Mouse (Mus musculus) left cerebral cortex, adult 2 months (tissue): Measurements from ENCODE around the gene Gtpbp10. TPM values are rescaled to one million over a fixed set of nuclear protein-coding genes. Genes with fewer than 3 reads are reported as not detected.

Source experiments
- DNase-seq, 2 experiments: peaks; one replicate each; pipeline ENCODE4 v3.0.0; 2021 to 2022; ENCODE audit warnings: low spot score in 2 of 2, mixed read lengths in 1 of 2; ENCODE audit errors: extremely low spot score in 1 of 2
- H3K27ac ChIP-seq: fragments of 200-600 bp; 2 replicates; pipeline ENCODE4 v1.8.1; 2022
- H3K4me3 ChIP-seq: fragments of 200-600 bp; 2 replicates; pipeline ENCODE4 v1.8.1; 2022
- CTCF ChIP-seq: fragments of 200-600 bp; IDR thresholded peaks from 2 replicates; pipeline ENCODE4 v1.8.1; 2022; ENCODE audit warnings: antibody characterized with exemption, mild to moderate bottlenecking, moderate library complexity
- intact Hi-C: fragments of 180-260 bp; cut with DNase I; formaldehyde crosslinking; loops from one replicate; pipeline ENCODE4 v1.15.1; 2025
- total RNA-seq, 2 experiments: library from RNA; stranded (reverse); gene quantifications; 2 replicates each; pipeline ENCODE4 v1.2.3; 2021

Gene Gtpbp10
- total RNA-seq, 2 experiments from 2014 or later, result 10.8 to 12.0 TPM

DNA sequence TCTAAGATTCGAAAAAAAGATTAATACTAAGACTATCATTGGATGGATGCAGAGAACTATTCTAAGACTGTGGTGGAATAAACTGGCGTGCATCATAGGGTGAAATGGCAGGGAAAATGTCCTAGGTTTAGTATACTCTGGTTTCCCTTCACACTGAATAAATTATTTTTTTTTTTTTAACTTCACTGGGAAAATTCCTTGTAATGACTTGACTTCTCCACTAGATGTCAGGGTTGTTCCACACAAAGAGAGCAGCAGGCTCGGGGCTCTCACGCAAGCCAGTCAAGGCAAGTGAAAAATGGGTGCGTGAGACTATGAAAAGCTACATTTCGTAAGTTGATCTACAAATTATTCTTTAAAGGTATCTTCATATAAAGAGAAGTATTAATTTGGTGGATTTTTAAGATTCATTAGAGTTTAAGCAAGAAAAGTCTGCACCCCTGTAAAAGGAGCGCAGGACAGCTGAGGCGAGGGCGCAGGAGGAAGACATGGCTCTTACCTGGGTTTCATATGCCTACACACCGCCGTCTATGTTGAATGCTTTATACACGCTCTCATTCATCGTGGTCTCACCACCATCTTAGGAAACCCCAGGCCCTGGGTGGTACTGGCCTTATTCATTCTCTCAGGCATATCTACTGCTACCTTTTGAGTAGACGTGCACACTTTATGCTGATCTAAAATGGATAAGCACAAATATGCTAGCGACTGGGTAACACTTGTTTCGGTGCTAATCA is 64.9 kb downstream of the Gtpbp10 start:
- TF ChIP-seq CTCF, result peak; percentile 90
- Histone ChIP-seq H3K27ac (no peak overlapping the region), H3K4me3 (no peak overlapping the region)
- intact Hi-C loops, result loop anchor here (1.0 to 5.0 kb wide), 2 partner anchors 153 to 256 kb away; no protein-coding TSS in a partner anchor
- DNase-seq, result no peak

GRCm38 (mm10) chr5:5492163-5492562 is 67.2 kb downstream of the Gtpbp10 start:
- peak; percentile 2; the same call in 1 of the 2 replicates for TF ChIP-seq CTCF
- H3K4me3 ChIP-seq, result no peak overlapping the region
- DNase-seq, result no peak
- no peak overlapping the region for H3K27ac ChIP-seq
- intact Hi-C loops, result no loop called here

Other genes with a start within 250 kb of the Gtpbp10 start
- gene Cdk14, start 139.2 kb downstream of the Gtpbp10 start, total RNA-seq, result 100 to 1,000 TPM; 199 to 207 TPM
- under 1 TPM in 1 of 2 experiments, not detected in 1; 0.70 TPM for gene 1700015F17Rik, start 80.4 kb downstream of the Gtpbp10 start, total RNA-seq
- 10 to 100 TPM; 40.5 to 45.1 TPM for gene Cldn12, start 44.6 kb downstream of the Gtpbp10 start, total RNA-seq
- not detected for gene Gm8773, start 14.3 kb upstream of the Gtpbp10 start, total RNA-seq
- 10 to 100 TPM; 21.5 to 28.2 TPM for gene Cfap69, start 104.7 kb upstream of the Gtpbp10 start, total RNA-seq
- gene Steap2, start 135.0 kb upstream of the Gtpbp10 start, total RNA-seq, result 1 to 10 TPM; 8.1 to 9.5 TPM
- under 1 TPM in 1 of 2 experiments, not detected in 1; 0.48 TPM for gene Steap1, start 189.8 kb upstream of the Gtpbp10 start, total RNA-seq